Mouse (Mus musculus): ENCODE results near the gene Stox2.

Stox2 gene

GRCm38 (mm10) chr8:47182771-47183558 lies 263.2 kb downstream of the Stox2 start:
- DNase-seq (ENCODE audit: low read depth, low spot score), result no peak

- DNase-seq (ENCODE audit: low read depth, low spot score), result no peak
Observed at GRCm38 (mm10) chr8:47182292-47182691, 263.9 kb downstream of the Stox2 start.

- no peak for DNase-seq (ENCODE audit: low read depth, low spot score)
Observed at GRCm38 (mm10) chr8:47181032-47181698, 265.0 kb downstream of the Stox2 start.

GRCm38 (mm10) chr8:47180181-47180580 lies 266.0 kb downstream of the Stox2 start:
- no peak for DNase-seq (ENCODE audit: low read depth, low spot score)

- no peak for DNase-seq (ENCODE audit: low read depth, low spot score)
Observed at GRCm38 (mm10) chr8:47178785-47179184, 267.4 kb downstream of the Stox2 start.

- no peak for DNase-seq (ENCODE audit: low read depth, low spot score)
Observed at GRCm38 (mm10) chr8:47173823-47174222, 272.3 kb downstream of the Stox2 start.

- no peak for DNase-seq (ENCODE audit: low read depth, low spot score)
Observed at GRCm38 (mm10) chr8:47172848-47173247, 273.3 kb downstream of the Stox2 start.

GRCm38 (mm10) chr8:47160688-47161087 lies 285.5 kb downstream of the Stox2 start:
- no peak for DNase-seq (ENCODE audit: low read depth, low spot score)

GRCm38 (mm10) chr8:47154521-47154920 lies 291.6 kb downstream of the Stox2 start:
- no peak for DNase-seq (ENCODE audit: low read depth, low spot score)

GRCm38 (mm10) chr8:47145258-47145657 lies 300.9 kb downstream of the Stox2 start:
- DNase-seq (ENCODE audit: low read depth, low spot score), result no peak

GRCm38 (mm10) chr8:47136047-47136446 lies 310.1 kb downstream of the Stox2 start:
- no peak for DNase-seq (ENCODE audit: low read depth, low spot score)

- DNase-seq (ENCODE audit: low read depth, low spot score), result no peak
Observed at GRCm38 (mm10) chr8:47135586-47135985, 310.6 kb downstream of the Stox2 start.

- no peak for DNase-seq (ENCODE audit: low read depth, low spot score)
Observed at GRCm38 (mm10) chr8:47134736-47135135, 311.4 kb downstream of the Stox2 start.

- no peak for DNase-seq (ENCODE audit: low read depth, low spot score)
Observed at GRCm38 (mm10) chr8:47133381-47133780, 312.8 kb downstream of the Stox2 start.

Data from skeletal muscle tissue, adult 2 months (tissue).